Mouse (Mus musculus) erythroblast, adult 5-6 weeks (primary cell): ENCODE results near the gene Samd15. TPM values are rescaled to one million over a fixed set of nuclear protein-coding genes. Genes with fewer than 3 reads are reported as not detected.

Source experiments
- ATAC-seq: replicated peaks from 2 replicates; pipeline ENCODE4 v1.8.0; 2016; ENCODE audit warnings: moderate number of reproducible peaks, mild to moderate bottlenecking, moderate TSS enrichment, inconsistent platforms; ENCODE audit not compliant: poor library complexity, low FRiP score, severe bottlenecking
- total RNA-seq, 2 experiments: library from RNA; stranded (forward) in 1 of 2; stranded (reverse) in 1 of 2; fragments of 150-400 nt in 1 of 2; fragments of 200-764, 138-1000 nt in 1 of 2; gene quantifications; 2 replicates each; pipeline versions ENCODE4 v1.2.3 to v1.2.4; 2015 to 2017; ENCODE audit warnings: low replicate concordance in 2 of 2

Gene Samd15
- total RNA-seq, 2 experiments from 2014 or later: not detected

- no peak for ATAC-seq
Measured at GRCm38 (mm10) chr12:87226801-87227200, 27.3 kb downstream of the Samd15 start.

DNA sequence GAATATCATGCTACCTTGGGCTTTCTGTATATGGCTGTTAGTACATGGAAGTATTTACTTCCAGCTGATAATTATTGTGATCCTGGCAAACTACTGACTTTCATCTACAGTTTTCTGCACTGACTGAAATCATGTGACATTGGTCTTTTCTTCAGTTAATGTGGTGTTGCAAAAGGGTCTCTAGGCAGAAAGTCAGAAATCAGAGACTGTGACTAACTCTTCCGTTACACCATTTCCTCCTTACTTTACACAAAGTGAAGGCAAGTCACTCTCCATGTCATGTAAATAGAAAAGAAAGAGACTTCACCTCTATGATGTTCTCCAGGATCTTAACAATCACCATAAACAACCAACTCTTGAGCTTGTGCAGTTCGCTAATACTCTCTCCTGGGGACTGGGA is 30.1 kb downstream of the Samd15 start:
- ATAC-seq: no peak

GRCm38 (mm10) chr12:87230379-87230895 is 30.9 kb downstream of the Samd15 start:
- no peak for ATAC-seq

DNA sequence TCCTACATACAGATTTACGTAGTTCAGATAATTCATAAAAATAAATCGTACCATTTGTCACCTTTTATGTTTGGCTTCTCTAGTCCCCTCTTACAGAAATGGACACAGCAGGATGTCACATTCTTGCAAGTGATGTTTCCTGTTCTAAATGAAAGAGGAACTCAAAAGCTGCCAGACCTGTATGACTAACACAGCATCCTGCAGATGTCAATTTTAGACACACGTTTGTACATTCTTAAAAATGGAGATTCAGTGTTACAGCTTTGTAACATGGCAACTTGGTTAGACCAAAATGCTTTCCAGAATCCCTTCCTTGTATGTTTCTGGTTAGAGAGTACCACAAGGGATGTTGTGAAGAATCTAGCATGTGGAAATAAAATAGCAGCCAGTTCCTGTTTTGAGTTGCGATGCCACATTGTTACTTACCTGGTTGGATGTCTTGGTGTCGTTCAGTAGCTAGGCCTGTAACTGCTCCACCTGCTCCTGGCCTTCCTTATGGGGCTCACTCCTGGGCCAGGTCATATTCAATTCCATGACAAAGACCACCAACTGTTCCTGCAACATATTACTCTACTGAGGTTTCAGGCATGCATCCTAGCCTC is 37.5 kb downstream of the Samd15 start:
- ATAC-seq: no peak

DNA sequence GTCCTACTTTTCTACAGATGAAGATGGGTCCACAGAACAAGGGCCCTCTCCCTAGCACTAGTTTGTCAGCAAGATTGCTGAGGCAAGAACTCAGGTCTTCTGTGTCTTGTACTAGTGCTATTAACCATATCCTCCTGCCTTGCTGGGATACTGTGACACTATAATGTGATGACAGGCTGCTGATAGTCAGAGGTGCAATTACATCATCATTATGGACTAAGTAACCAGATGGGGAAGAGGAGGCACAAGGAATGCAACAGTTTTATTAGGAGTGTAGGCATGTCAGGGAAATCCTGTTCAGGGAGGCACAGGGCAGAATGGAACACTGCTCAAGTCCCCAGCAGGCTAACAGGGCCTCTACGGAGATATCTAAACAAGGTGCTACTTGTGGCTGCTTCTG is 39.1 kb downstream of the Samd15 start, which contains the start of gene Noxred1:
TSS of gene Noxred1 (minus strand) at position 101 of the 400 bp plus-strand sequence.
- no peak for ATAC-seq

DNA sequence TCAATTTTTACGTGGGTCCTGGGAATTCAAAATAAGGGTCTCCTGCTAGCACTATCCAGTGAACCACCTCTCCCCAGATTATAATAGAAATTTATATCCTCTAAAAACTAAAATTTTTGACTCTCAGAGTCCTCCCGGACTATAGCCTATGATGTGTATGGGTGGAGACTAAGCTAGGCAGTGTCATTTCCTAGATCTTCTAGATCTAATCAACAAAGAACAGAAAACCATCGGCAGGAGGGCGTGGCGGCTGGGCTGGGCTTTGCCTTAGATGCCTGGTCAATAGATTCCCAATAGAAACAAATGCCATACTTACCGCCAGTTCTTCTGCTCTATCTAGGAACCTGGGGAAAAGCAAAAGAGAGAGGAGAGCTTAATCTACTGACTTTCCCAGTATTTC is 50.6 kb downstream of the Samd15 start:
- ATAC-seq: no peak

GRCm38 (mm10) chr12:87253878-87254277 is 54.4 kb downstream of the Samd15 start:
- ATAC-seq: no peak

DNA sequence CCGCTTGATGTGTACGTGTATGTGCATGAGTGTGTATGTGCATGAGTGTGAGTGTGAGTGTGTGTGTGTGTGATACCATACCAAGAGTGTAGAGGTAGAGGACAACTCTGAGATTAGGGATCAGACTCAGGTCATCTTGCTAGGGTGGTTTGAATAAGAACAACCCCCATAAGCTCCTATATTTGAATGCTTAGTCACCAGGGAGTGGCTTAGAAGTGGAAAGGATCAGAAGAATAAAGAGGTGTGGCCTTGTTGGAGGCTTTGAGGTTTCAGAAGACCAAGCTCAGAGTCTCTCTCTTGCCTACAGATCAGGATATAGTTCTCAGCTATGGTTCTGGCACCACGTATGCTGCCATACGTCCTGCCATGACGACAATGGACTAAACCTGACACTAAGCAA is 57.1 kb downstream of the Samd15 start:
- no peak for ATAC-seq

DNA sequence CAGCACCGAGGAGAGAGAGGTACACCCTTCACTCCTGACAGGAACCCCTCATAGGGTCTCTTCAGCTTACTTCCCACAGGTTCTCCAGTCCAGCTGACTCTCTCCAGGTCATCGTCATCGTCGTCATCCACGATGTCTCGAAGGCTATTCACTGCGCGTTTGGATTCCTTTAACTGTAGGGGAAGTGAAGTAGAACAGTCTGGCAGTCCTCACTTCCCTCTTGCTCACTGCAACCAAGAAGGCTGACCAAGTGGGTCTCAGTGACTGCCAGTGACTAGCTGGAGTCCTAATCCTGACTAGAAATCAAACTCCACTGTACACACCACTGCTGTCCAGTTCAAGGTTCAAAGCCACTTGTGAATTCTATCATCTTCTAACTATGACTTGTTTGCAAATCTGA is 61.0 kb downstream of the Samd15 start:
- no peak for ATAC-seq

Other genes starting within 250 kb of the Samd15 start
- not detected in 2 replicates for gene Zdhhc22, start 209.3 kb upstream of the Samd15 start, total RNA-seq (2015; ENCODE audit: low replicate concordance)
- gene Zdhhc22, start 209.3 kb upstream of the Samd15 start, total RNA-seq (2017; ENCODE audit: low replicate concordance): 0.43 TPM in 1 of 2 replicates, not detected in the other
- gene Tmem63c, start 178.4 kb upstream of the Samd15 start, total RNA-seq (2015; ENCODE audit: low replicate concordance): not detected in 2 replicates
- gene Tmem63c, start 178.4 kb upstream of the Samd15 start, total RNA-seq (2017; ENCODE audit: low replicate concordance): not detected in 2 replicates
- gene Ngb, start 97.2 kb upstream of the Samd15 start, total RNA-seq (2015; ENCODE audit: low replicate concordance): not detected in 2 replicates
- not detected in 2 replicates for gene Ngb, start 97.2 kb upstream of the Samd15 start, total RNA-seq (2017; ENCODE audit: low replicate concordance)
- gene Gstz1, start 52.6 kb upstream of the Samd15 start, total RNA-seq (2015; ENCODE audit: low replicate concordance): 6.1 and 8.4 TPM in 2 replicates
- 3.8 and 5.2 TPM in 2 replicates for gene Gstz1, start 52.6 kb upstream of the Samd15 start, total RNA-seq (2017; ENCODE audit: low replicate concordance)
- 0.58 and 2.7 TPM in 2 replicates for gene Pomt2, start 51.8 kb upstream of the Samd15 start, total RNA-seq (2015; ENCODE audit: low replicate concordance)
- gene Pomt2, start 51.8 kb upstream of the Samd15 start, total RNA-seq (2017; ENCODE audit: low replicate concordance): 1.7 and 2.1 TPM in 2 replicates
- 1.3 and 3.3 TPM in 2 replicates for gene Tmed8, start 731 bp downstream of the Samd15 start, total RNA-seq (2015; ENCODE audit: low replicate concordance)
- gene Tmed8, start 731 bp downstream of the Samd15 start, total RNA-seq (2017; ENCODE audit: low replicate concordance): 1.8 and 3.0 TPM in 2 replicates
- gene Noxred1, start 39.0 kb downstream of the Samd15 start, total RNA-seq (2015; ENCODE audit: low replicate concordance): 2.7 TPM in 1 of 2 replicates, not detected in the other
- not detected in 2 replicates for gene Noxred1, start 39.0 kb downstream of the Samd15 start, total RNA-seq (2017; ENCODE audit: low replicate concordance)
- 5.9 and 16.7 TPM in 2 replicates for gene Vipas39, start 66.5 kb downstream of the Samd15 start, total RNA-seq (2015; ENCODE audit: low replicate concordance)
- 5.9 and 6.6 TPM in 2 replicates for gene Vipas39, start 66.5 kb downstream of the Samd15 start, total RNA-seq (2017; ENCODE audit: low replicate concordance)
- 17.9 and 19.2 TPM in 2 replicates for gene Ahsa1, start 66.8 kb downstream of the Samd15 start, total RNA-seq (2015; ENCODE audit: low replicate concordance)
- 53.0 and 74.6 TPM in 2 replicates for gene Ahsa1, start 66.8 kb downstream of the Samd15 start, total RNA-seq (2017; ENCODE audit: low replicate concordance)
- not detected in 2 replicates for gene Ism2, start 100.0 kb downstream of the Samd15 start, total RNA-seq (2015; ENCODE audit: low replicate concordance)
- not detected in 2 replicates for gene Ism2, start 100.0 kb downstream of the Samd15 start, total RNA-seq (2017; ENCODE audit: low replicate concordance)
- 43.7 and 57.3 TPM in 2 replicates for gene Sptlc2, start 188.6 kb downstream of the Samd15 start, total RNA-seq (2015; ENCODE audit: low replicate concordance)
- 33.7 and 61.5 TPM in 2 replicates for gene Sptlc2, start 188.6 kb downstream of the Samd15 start, total RNA-seq (2017; ENCODE audit: low replicate concordance)
- gene Slirp, start 244.2 kb downstream of the Samd15 start, total RNA-seq (2015; ENCODE audit: low replicate concordance): 15.5 and 27.3 TPM in 2 replicates
- 0.85 and 21.6 TPM in 2 replicates for gene Slirp, start 244.2 kb downstream of the Samd15 start, total RNA-seq (2017; ENCODE audit: low replicate concordance)
- gene Alkbh1, start 244.3 kb downstream of the Samd15 start, total RNA-seq (2015; ENCODE audit: low replicate concordance): 6.1 and 7.5 TPM in 2 replicates
- 9.8 and 15.7 TPM in 2 replicates for gene Alkbh1, start 244.3 kb downstream of the Samd15 start, total RNA-seq (2017; ENCODE audit: low replicate concordance)